Mouse (Mus musculus) lung, postnatal 0 days (tissue): ENCODE data around the gene Bace1.

ENCODE experiments used
- CTCF ChIP-seq: IDR thresholded peaks from 2 replicates; pipeline ENCODE4 v1.5.1; 2016; ENCODE audit warnings: antibody characterized with exemption, mild to moderate bottlenecking
- EP300 ChIP-seq: IDR thresholded peaks from 2 replicates; pipeline ENCODE4 v1.6.1; 2016; ENCODE audit warnings: antibody characterized with exemption, mild to moderate bottlenecking, control low read depth

GRCm38 (mm10) chr9:45877928-45878327 lies 39.5 kb downstream of the Bace1 start:
- peak; percentile 54 for TF ChIP-seq CTCF
- no peak for TF ChIP-seq EP300
